Mouse (Mus musculus): ENCODE measurements around the gene Stx16.

DNA sequence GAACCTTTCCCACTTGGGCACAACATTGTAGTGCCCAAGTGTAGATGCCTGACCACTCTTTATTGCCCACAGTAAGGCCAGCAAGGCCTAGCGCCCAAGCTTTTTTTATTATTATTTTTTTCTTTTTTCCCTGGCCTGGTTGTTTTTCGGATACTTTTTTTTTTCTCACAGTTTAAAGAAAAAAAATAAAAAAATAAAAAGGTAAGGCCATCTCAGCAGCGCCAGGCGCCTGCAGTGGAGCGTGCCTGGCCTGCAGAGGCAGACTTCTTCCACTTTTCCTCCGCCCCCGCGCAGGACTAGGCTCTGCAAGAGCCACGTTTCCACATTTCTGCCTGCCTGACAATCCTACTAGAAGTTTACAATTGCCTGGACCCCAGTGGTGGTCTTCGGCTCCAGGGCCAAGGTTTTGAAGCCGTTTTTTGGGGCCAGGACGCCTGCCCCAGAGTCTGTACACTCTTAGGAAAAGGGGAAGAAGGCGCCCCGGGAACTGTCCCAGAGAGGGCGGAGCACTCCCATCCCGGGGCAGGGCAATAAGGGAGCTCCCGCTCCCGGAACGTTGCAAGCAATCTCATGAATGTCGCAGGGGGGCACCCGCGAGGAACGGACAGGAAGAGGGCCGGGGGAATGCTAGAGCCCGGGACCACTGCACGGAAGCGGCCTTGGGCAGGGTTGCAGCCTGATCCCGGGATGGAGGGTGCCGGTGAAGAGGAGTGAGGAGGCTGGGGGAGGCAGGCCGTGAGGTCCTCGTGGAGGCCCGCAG is at the start of gene Stx16:
- TF ChIP-seq POLR2A (IDR thresholded peaks at IDR 0.05; ENCODE audit: insufficient read depth, low read depth, low read length) = peak; percentile 84
- peak; percentile 68 for TF ChIP-seq CTCF (IDR thresholded peaks at IDR 0.05)

All from heart, adult 2 months (tissue).